Mouse (Mus musculus) embryonic stem cell, embryonic (primary cell): ENCODE data around the gene Rbl1.

ENCODE experiments used
- CTCF ChIA-PET, 4 experiments: fragments of 300-600 bp in 2 of 4; fragments of 350-600 bp in 2 of 4; sonication (Branson Sonifier 250); formaldehyde crosslinking; loops; one replicate each; lab custom pipeline; 2022; ENCODE audit warnings: inconsistent platforms in 2 of 4; lab: Charles Lee
- POLR2A ChIA-PET, 4 experiments: fragments of 300-600 bp in 2 of 4; fragments of 350-600 bp in 2 of 4; sonication (Branson Sonifier 250); formaldehyde crosslinking; loops; one replicate each; lab custom pipeline; 2022; ENCODE audit warnings: antibody characterized with exemption in 4 of 4, inconsistent platforms in 1 of 4; lab: Charles Lee

Rbl1 gene

DNA sequence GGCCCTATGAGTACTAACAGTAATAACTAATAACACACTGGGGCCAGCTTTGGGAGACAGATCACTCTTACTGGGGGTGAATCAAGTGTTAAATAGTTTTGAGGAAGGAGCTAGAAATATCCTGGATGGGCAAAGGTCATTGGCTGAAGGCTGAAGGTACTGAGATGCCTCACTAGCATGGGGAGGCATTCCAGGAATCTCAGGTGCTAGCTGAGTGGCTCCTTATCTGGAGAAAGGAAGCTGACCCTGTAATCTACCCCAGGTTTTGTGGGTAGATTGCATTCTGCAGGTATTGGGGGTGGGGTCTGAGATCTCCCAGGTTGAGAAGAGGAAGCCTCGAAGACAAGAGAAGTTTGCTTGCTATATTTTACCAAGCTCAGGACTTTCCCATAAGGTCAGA lies 59.2 kb downstream of the Rbl1 start:
- POLR2A ChIA-PET, result interaction anchor here in 3 of 4 experiments (0.6 to 2.5 kb wide), 8 partner anchors 9 to 109 kb away, joined by 3 to 14 read pairs (median 4); partner anchors contain the start of genes Rbl1 (in 2 of the 3) and Samhd1 (in 2 of the 3)

DNA sequence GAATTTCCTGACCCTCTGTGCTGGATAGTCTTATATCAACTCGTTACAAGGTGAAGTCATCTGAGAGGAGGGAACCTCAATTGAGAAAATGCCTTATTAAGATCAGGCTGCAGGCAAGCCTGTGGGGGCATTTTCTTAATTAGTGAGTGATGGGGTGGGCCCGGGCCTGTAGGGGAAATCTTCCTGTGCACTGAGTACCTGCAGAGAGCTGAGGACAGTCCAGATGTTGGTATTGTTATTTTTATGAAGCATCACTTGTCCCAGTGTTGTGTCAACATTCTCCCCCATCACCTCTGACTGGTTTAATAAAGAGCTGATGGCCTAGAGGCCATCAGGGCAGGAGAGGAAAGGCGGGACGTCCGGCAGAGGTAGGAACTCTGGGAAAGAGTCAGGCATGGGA lies 60.2 kb downstream of the Rbl1 start:
- POLR2A ChIA-PET, result interaction anchor here in 2 of 4 experiments (1.3 to 1.9 kb wide), 4 partner anchors 8 to 60 kb away, joined by 3 to 7 read pairs (median 4); partner anchors contain the start of genes Rbl1 (in 1 of the 2) and Samhd1 (in 1 of the 2)
- CTCF ChIA-PET, result interaction anchor here in 2 of 4 experiments (0.6 kb wide), 2 partner anchors 154 to 922 kb away, joined by 3 to 10 read pairs; no protein-coding TSS in a partner anchor

More for the DNA sequence above, 59.2 kb downstream of the Rbl1 start:
- CTCF ChIA-PET, result interaction anchor here in 2 of 4 experiments (0.7 to 1.2 kb wide), 2 partner anchors 9 to 37 kb away, joined by 3 read pairs; no protein-coding TSS in a partner anchor

- POLR2A ChIA-PET, result interaction anchor here in 1 of 4 experiments (1.4 kb wide), 1 partner anchor 63 kb away, joined by 3 read pairs; the partner anchor contains the start of gene Rbl1
- CTCF ChIA-PET, result no interaction called here
Measured at GRCm38 (mm10) chr2:157141962-157142361, 62.4 kb downstream of the Rbl1 start.

GRCm38 (mm10) chr2:157139251-157139802 lies 65.0 kb downstream of the Rbl1 start:
- POLR2A ChIA-PET, result interaction anchor here in 2 of 4 experiments (0.6 to 1.2 kb wide), 5 partner anchors 11 to 380 kb away, joined by 3 to 4 read pairs (median 3); no protein-coding TSS in a partner anchor
- CTCF ChIA-PET, result interaction anchor here in 1 of 4 experiments (0.6 kb wide), 1 partner anchor 1864 kb away, joined by 3 read pairs; no protein-coding TSS in a partner anchor

DNA sequence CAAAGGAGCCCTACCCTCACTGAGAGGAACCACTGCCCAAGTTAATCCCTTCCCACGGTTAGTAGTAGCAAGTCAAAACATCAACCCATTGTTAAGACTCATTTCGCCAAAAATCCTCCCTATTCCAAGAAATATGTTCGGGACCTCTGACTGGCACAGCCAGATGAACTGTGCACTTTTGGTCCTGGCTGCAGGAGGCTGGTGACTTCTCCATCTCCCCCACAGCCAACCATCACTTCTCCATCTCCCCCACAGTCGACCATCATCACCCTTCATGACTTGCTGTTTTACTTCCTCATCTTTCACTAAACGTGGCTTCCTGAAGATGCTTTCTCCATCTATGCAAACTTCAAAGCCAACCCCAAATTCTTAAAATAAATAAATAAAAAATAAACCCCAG lies 65.5 kb downstream of the Rbl1 start:
- CTCF ChIA-PET, result no interaction called here
- POLR2A ChIA-PET, result interaction anchor here in 1 of 4 experiments (0.6 to 1.2 kb wide), 3 partner anchors 12 to 270 kb away, joined by 3 read pairs; no protein-coding TSS in a partner anchor

DNA sequence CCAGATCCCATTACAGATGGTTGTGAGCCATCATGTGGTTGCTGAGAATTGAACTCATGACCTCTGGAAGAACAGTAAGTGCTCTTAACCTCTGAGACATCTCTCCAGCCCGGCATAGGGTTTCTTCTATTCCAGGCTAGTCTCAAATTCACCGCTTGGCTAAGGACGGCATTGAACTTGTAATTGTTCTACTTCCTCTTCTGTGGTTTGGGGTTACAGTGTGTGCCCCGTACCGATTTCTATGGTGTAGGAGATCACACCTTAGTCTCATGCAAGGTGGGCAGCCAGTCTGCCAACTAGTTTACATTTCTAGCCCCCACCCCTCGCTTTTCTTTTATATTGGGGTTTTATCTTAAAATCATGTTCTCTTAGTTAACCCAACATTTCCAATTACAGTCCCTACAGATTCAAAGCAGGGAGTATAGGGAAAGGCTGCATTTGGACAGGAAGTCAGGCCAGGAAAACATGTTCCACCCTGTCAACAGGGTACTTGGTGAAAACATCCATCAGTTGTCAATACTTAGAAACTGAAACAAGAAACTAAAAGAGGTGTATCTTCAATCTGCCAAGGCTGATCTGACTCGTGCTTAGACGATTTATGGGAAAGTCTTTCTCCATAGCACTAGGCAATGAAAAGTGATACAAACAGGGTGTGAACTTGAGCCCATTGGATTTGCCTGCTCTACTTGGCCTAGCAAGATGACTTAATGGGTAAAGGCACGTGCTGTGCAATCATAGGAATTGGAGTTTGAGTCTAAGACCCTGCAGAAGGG lies 66.2 kb downstream of the Rbl1 start:
- ChIA-PET CTCF (interaction anchor here in 1 of 4 experiments (0.5 kb wide), 1 partner anchor 270 kb away, joined by 3 read pairs; no protein-coding TSS in a partner anchor), POLR2A (interaction anchor here in 1 of 4 experiments (1.5 kb wide), 1 partner anchor 41 kb away, joined by 3 read pairs; no protein-coding TSS in a partner anchor)

- CTCF ChIA-PET, result interaction anchor here in 1 of 4 experiments (1.2 kb wide), 1 partner anchor 9 kb away, joined by 3 read pairs; no protein-coding TSS in a partner anchor
Measured at GRCm38 (mm10) chr2:157136646-157137045, 67.7 kb downstream of the Rbl1 start.

DNA sequence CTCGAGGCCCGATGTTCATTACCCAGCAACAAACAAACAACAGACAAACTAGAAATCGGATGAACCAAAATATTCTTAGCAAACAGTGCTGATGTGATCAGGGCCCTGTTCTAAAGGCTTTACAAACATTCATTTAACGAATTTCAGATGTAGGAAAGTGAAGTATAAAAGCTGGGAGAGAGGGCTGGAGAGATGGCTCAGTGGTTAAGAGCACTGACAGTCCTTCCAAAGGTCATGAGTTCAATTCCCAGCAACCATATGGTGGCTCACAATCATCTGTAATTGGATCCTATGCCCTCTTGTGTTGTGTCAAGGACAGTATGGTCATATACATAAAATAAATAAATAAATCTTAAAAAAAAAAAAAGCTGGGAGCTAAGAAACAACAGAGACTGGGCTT lies 68.2 kb downstream of the Rbl1 start:
- CTCF ChIA-PET, result interaction anchor here in 2 of 4 experiments (0.6 to 1.2 kb wide), 2 partner anchors 9 to 68 kb away, joined by 3 read pairs; partner anchors contain the start of gene Rbl1 (in 1 of the 2)
- POLR2A ChIA-PET, result interaction anchor here in 3 of 4 experiments (0.7 to 4.7 kb wide), 6 partner anchors 9 to 287 kb away, joined by 4 to 27 read pairs (median 5); partner anchors contain the start of gene Rbl1 (in 2 of the 3)

More at GRCm38 (mm10) chr2:157136646-157137045, 67.7 kb downstream of the Rbl1 start:
- POLR2A ChIA-PET, result interaction anchor here in 2 of 4 experiments (1.4 to 4.7 kb wide), 4 partner anchors 8 to 67 kb away, joined by 4 to 27 read pairs (median 5); partner anchors contain the start of gene Rbl1 (in 1 of the 2)

GRCm38 (mm10) chr2:157135529-157136120 lies 68.7 kb downstream of the Rbl1 start:
- ChIA-PET CTCF (interaction anchor here in 2 of 4 experiments (0.6 to 1.2 kb wide), 3 partner anchors 10 to 110 kb away, joined by 3 to 4 read pairs (median 3); partner anchors contain the start of gene Rbl1 (in 1 of the 2)), POLR2A (interaction anchor here in 3 of 4 experiments (0.7 to 4.7 kb wide), 14 partner anchors 9 to 541 kb away, joined by 3 to 27 read pairs (median 4); partner anchors contain the start of genes Rbl1 (in 2 of the 3) and Rab5if (in 1 of the 3))

- POLR2A ChIA-PET, result interaction anchor here in 3 of 4 experiments (0.7 to 4.7 kb wide), 16 partner anchors 10 to 540 kb away, joined by 3 to 27 read pairs (median 4); partner anchors contain the start of genes Rbl1 (in 3 of the 3) and Rab5if (in 1 of the 3)
- CTCF ChIA-PET, result interaction anchor here in 3 of 4 experiments (0.6 to 1.5 kb wide), 5 partner anchors 18 to 110 kb away, joined by 3 to 5 read pairs (median 4); no protein-coding TSS in a partner anchor
Measured at GRCm38 (mm10) chr2:157135014-157135413, 69.3 kb downstream of the Rbl1 start, which contains the start of gene Samhd1. Samhd1 (minus strand) TSS chr2:157135265.

DNA sequence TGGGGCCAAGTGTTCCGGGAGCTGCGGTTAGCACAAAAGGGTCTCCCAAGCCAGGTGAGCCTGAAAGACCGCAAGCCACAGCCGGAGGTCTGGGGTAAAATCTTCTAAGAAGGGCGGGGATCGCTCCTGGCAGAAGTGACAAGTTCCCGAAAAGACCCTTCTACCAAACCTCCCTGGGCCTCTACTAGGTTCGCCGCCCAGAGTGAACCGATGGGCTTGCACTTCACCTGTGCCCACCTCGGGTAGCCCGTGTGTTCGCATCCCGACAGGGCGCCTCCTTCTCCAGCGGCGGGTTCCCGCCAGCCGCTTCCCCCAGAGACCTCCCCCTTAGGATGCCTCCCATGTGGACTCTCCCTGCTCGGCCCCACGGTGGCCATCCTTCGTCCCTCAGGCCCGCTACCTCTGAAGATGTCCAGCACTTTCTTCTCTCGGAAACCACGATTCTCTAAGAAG lies 69.8 kb downstream of the Rbl1 start:
- ChIA-PET CTCF (interaction anchor here (0.5 to 1.5 kb wide), 5 partner anchors 17 to 128 kb away, joined by 3 to 5 read pairs (median 4); partner anchors contain the start of gene Dsn1 (in 1 of the 4)), POLR2A (interaction anchor here in 3 of 4 experiments (0.7 to 4.7 kb wide), 12 partner anchors 10 to 434 kb away, joined by 3 to 27 read pairs (median 3); partner anchors contain the start of genes Rbl1 (in 2 of the 3) and Rab5if (in 1 of the 3))

DNA sequence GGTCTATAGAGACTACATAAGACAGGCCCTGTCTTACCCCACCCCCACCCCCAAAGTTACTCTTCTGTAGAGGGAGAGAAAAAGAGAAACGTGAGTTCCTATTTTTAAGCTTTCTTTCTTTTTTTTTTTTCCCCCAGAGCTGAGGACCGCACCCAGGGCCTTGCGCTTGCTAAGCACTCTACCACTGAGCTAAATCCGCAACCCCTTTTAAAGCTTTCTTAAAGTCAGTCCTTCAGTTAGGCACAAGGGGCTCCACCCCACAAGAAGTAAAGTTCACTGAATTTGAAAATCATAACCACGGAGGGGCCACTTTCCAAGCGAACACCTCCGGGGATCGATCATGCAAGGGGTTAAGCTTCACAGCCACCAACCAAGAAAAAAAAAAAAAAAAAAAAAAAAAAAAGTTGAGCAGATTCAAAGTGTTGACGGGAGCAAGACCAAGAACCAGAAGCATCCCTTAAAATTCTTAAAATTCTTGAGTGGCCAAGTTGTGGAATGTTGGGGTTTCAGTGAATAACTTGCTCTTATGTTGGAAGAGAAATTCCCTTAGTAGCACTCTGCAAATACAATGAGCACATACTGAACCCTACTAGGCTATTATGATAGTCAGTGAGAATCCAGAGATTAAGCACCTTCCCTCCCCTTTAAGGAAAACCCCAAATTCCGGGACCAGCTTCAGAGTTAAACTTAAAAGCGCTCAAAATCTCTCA lies 70.4 kb downstream of the Rbl1 start:
- CTCF ChIA-PET, result interaction anchor here (0.5 to 1.5 kb wide), 9 partner anchors 17 to 790 kb away, joined by 3 to 12 read pairs (median 5); partner anchors contain the start of gene Dsn1 (in 1 of the 4)

GRCm38 (mm10) chr2:157132686-157133540 lies 71.4 kb downstream of the Rbl1 start:
- ChIA-PET CTCF (interaction anchor here in 2 of 4 experiments (0.5 to 0.6 kb wide), 2 partner anchors 555 to 791 kb away, joined by 5 to 8 read pairs; no protein-coding TSS in a partner anchor), POLR2A (interaction anchor here in 2 of 4 experiments (0.6 to 4.7 kb wide), 9 partner anchors 13 to 433 kb away, joined by 3 to 27 read pairs (median 3); partner anchors contain the start of gene Rbl1 (in 2 of the 2))

More for the DNA sequence above, 70.4 kb downstream of the Rbl1 start:
- POLR2A ChIA-PET, result interaction anchor here in 3 of 4 experiments (0.6 to 4.7 kb wide), 17 partner anchors 11 to 795 kb away, joined by 3 to 27 read pairs (median 3); partner anchors contain the start of gene Rbl1 (in 2 of the 3)

DNA sequence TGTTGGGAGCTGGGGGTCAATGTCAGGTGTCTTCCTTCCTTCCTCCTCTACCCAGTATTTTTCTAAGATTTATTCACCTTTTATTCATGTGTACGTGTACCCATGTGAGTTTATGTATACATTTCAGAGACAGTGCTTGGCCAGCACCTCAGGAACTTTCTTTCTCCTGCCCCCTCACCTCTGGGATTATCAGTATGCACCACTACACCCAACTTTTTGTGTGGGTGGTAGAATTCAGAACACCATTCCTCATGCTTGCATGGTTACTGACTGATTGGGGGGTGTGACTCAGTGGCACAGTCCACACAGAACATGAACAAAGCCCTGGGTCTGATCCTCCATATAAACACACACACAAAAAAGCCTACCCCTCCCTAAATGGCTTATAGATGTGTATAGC lies 72.2 kb downstream of the Rbl1 start:
- CTCF ChIA-PET, result no interaction called here
- POLR2A ChIA-PET, result interaction anchor here in 2 of 4 experiments (0.7 to 4.7 kb wide), 2 partner anchors 72 to 1059 kb away, joined by 3 to 27 read pairs; partner anchors contain the start of gene Rbl1 (in 1 of the 2)
